Comparison of ENCODE assay signal across 15 mouse cellular contexts in genomic region chr3:89776001-89776400, GRCm38 (mm10). TPM values are rescaled to one million over a fixed set of nuclear protein-coding genes. Genes with fewer than 3 reads are reported as not detected.
DNase-seq lines count a peak whose midpoint lies in the region; ATAC-seq and TF ChIP-seq lines count a peak whose summit lies in the region.
"Had no signal": no experiment of that assay in that cellular context is flagged by ENCODE, and none has a peak within 500 bp of the region (broad histone marks: within the 10 kb centered on the region; RNA-seq: fewer than 3 reads in every experiment).

No protein-coding gene starts in this region.

- no peak for ATAC-seq in hindbrain, postnatal 0 days
- no peak for ATAC-seq in hindbrain, embryonic 11.5 days (ENCODE audit: low FRiP score)
- no peak for ATAC-seq in lung, embryonic 15.5 days (ENCODE audit: borderline replicate concordance, extremely low read depth, low FRiP score, low TSS enrichment)
- ATAC-seq in intestine, postnatal 0 days = no peak

- no peak for TF ChIP-seq CTCF in hindbrain, postnatal 0 days (IDR thresholded peaks at IDR 0.05; ENCODE audit: low read depth)
- no peak for TF ChIP-seq CTCF in intestine, postnatal 0 days (IDR thresholded peaks at IDR 0.05; ENCODE audit: low read depth)

- peak overlapping the region; percentile 98; the same call in 1 of the 2 replicates for H3K9ac ChIP-seq in hindbrain, postnatal 0 days (replicated peaks; ENCODE audit: low read length)
- no peak overlapping the region for H3K9ac ChIP-seq in hindbrain, embryonic 11.5 days (ENCODE audit: low read depth, low read length)
- peak overlapping the region; percentile 100; the same call in 1 of the 2 replicates for H3K9ac ChIP-seq in lung, embryonic 15.5 days
- no peak overlapping the region for H3K9ac ChIP-seq in intestine, postnatal 0 days (ENCODE audit: low read depth, low read length)
- H3K9ac ChIP-seq: hindbrain, embryonic 15.5 days; liver, embryonic 14.5 days had no signal

- no peak for DNase-seq in hindbrain, postnatal 0 days (ENCODE audit: low spot score)
- DNase-seq in hindbrain, embryonic 11.5 days (ENCODE audit: low spot score) = no peak
- DNase-seq in lung, postnatal 14 days = no peak
- peak; percentile 26 for DNase-seq in R1 (ENCODE audit: low read depth, low spot score)
- no peak for DNase-seq in gastrocnemius, adult 18-20 months (ENCODE audit: low spot score)
- DNase-seq: adrenal gland, adult 2 months; cerebellum, postnatal 10 days; retina, postnatal 1 day; right cerebral cortex, postnatal 4 days; thymus, postnatal 4 days had no signal

- H3K9me3 ChIP-seq in hindbrain, postnatal 0 days (ENCODE audit: low read length) = no peaks in the 10 kb centered on the region
- H3K9me3 ChIP-seq in hindbrain, embryonic 11.5 days (ENCODE audit: control insufficient read depth, low read length) = no peaks in the 10 kb centered on the region
- H3K9me3 ChIP-seq in lung, embryonic 15.5 days = no peaks in the 10 kb centered on the region
- H3K9me3 ChIP-seq in intestine, postnatal 0 days (ENCODE audit: control insufficient read depth) = no peaks in the 10 kb centered on the region
- H3K9me3 ChIP-seq: hindbrain, embryonic 15.5 days had no signal

- 0 out of 2 replicates have a peak overlapping the region, but pooled peaks have one; percentile 66 for H3K4me2 ChIP-seq in hindbrain, postnatal 0 days (ENCODE audit: low read depth, low read length)
- no peak overlapping the region for H3K4me2 ChIP-seq in hindbrain, embryonic 11.5 days (replicated peaks; ENCODE audit: low read depth, low read length)
- H3K4me2 ChIP-seq in lung, embryonic 15.5 days = peak overlapping the region; percentile 73; the same call in 1 of the 2 replicates
- H3K4me2 ChIP-seq in intestine, postnatal 0 days (replicated peaks; ENCODE audit: low read depth) = peak overlapping the region; percentile 89; the same call in 1 of the 2 replicates

- no peak overlapping the region for H3K27ac ChIP-seq in hindbrain, postnatal 0 days
- no peak overlapping the region for H3K27ac ChIP-seq in hindbrain, embryonic 11.5 days (ENCODE audit: low read depth, low read length)
- no peak overlapping the region for H3K27ac ChIP-seq in lung, embryonic 15.5 days
- H3K27ac ChIP-seq in intestine, postnatal 0 days (ENCODE audit: low read depth, low read length) = peak overlapping the region; percentile 9; the same call in 1 of the 2 replicates
- H3K27ac ChIP-seq: hindbrain, embryonic 15.5 days; liver, embryonic 14.5 days had no signal

- WGBS in hindbrain, postnatal 0 days = 74% methylated on average over 4 of the region's 4 CpGs
- 74% methylated on average over 4 of the region's 4 CpGs for WGBS in hindbrain, embryonic 11.5 days
- WGBS in lung, embryonic 15.5 days = 68% methylated on average over 4 of the region's 4 CpGs
- WGBS in intestine, postnatal 0 days = 78% methylated on average over 4 of the region's 4 CpGs

- H3K4me1 ChIP-seq in hindbrain, postnatal 0 days (ENCODE audit: insufficient read depth, low read length) = peaks cover 21% of the 10 kb centered on the region
- peaks cover 14% of the 10 kb centered on the region for H3K4me1 ChIP-seq in hindbrain, embryonic 11.5 days (replicated peaks; ENCODE audit: control insufficient read depth, insufficient read depth, low read length)
- H3K4me1 ChIP-seq in lung, embryonic 15.5 days = peaks cover 34% of the 10 kb centered on the region
- peaks cover 9% of the 10 kb centered on the region; the same call in 1 of the 2 replicates for H3K4me1 ChIP-seq in intestine, postnatal 0 days (replicated peaks; ENCODE audit: control insufficient read depth, insufficient read depth, low read length)

- H3K36me3 ChIP-seq in hindbrain, postnatal 0 days (ENCODE audit: insufficient read depth, low read length) = peaks cover 46% of the 10 kb centered on the region
- H3K36me3 ChIP-seq in hindbrain, embryonic 11.5 days (ENCODE audit: control insufficient read depth, insufficient read depth, low read length) = peaks cover 10% of the 10 kb centered on the region
- H3K36me3 ChIP-seq in lung, embryonic 15.5 days = peaks cover 49% of the 10 kb centered on the region
- H3K36me3 ChIP-seq in intestine, postnatal 0 days (ENCODE audit: control insufficient read depth, insufficient read depth) = peaks cover 36% of the 10 kb centered on the region

- H3K27me3 ChIP-seq in hindbrain, postnatal 0 days (ENCODE audit: insufficient read depth, low read length) = no peaks in the 10 kb centered on the region
- H3K27me3 ChIP-seq in hindbrain, embryonic 11.5 days (ENCODE audit: control insufficient read depth, insufficient read depth, low read length) = no peaks in the 10 kb centered on the region
- no peaks in the 10 kb centered on the region for H3K27me3 ChIP-seq in lung, embryonic 15.5 days
- no peaks in the 10 kb centered on the region for H3K27me3 ChIP-seq in intestine, postnatal 0 days (replicated peaks; ENCODE audit: control insufficient read depth, insufficient read depth, low read length)
- H3K27me3 ChIP-seq: hindbrain, embryonic 15.5 days had no signal

- H3K4me3 ChIP-seq in hindbrain, postnatal 0 days (ENCODE audit: low read length) = no peak overlapping the region
- H3K4me3 ChIP-seq in hindbrain, embryonic 11.5 days (ENCODE audit: low read depth, low read length) = no peak overlapping the region
- H3K4me3 ChIP-seq in lung, embryonic 15.5 days = no peak overlapping the region
- H3K4me3 ChIP-seq in intestine, postnatal 0 days (ENCODE audit: low read depth, low read length) = no peak overlapping the region

RNA-seq across cellular contexts. Expression of gene Ube2q1, which starts 2.6 kb away (rescaled TPM):
- 50.7 and 53.2 TPM in 2 replicates for total RNA-seq in hindbrain, postnatal 0 days (2014; rRNA removed)
- 9.2 and 9.5 TPM in 2 replicates for polyA plus RNA-seq in hindbrain, postnatal 0 days (2015; fragmentation: Nextera tagmentation; extraction: Ambion mirVana)
- polyA plus RNA-seq in hindbrain, embryonic 11.5 days (2014; fragmentation: Nextera tagmentation; extraction: Ambion mirVana) = 21.9 and 24.9 TPM in 2 replicates
- polyA plus RNA-seq in lung, embryonic 15.5 days (2015; fragmentation: Nextera tagmentation; extraction: Ambion mirVana) = 10.8 and 12.0 TPM in 2 replicates
- 22.1 and 23.7 TPM in 2 replicates for polyA plus RNA-seq in intestine, postnatal 0 days (2015; fragmentation: Nextera tagmentation; extraction: Ambion mirVana)
- 10 to 100 TPM; 13.1 to 14.0 TPM for total RNA-seq in gastrocnemius, adult 18-20 months (2021)

RNA-seq across cellular contexts. Expression of gene Chrnb2, which starts 11.6 kb away (rescaled TPM):
- total RNA-seq in hindbrain, postnatal 0 days (2014; rRNA removed) = 40.3 and 45.6 TPM in 2 replicates
- 16.2 and 16.5 TPM in 2 replicates for polyA plus RNA-seq in hindbrain, postnatal 0 days (2015; fragmentation: Nextera tagmentation; extraction: Ambion mirVana)
- polyA plus RNA-seq in hindbrain, embryonic 11.5 days (2014; fragmentation: Nextera tagmentation; extraction: Ambion mirVana) = 12.0 and 17.7 TPM in 2 replicates
- 0.30 and 0.36 TPM in 2 replicates for polyA plus RNA-seq in lung, embryonic 15.5 days (2015; fragmentation: Nextera tagmentation; extraction: Ambion mirVana)
- polyA plus RNA-seq in intestine, postnatal 0 days (2015; fragmentation: Nextera tagmentation; extraction: Ambion mirVana) = 0.95 and 1.0 TPM in 2 replicates
- under 1 TPM; 0.09 to 0.16 TPM for total RNA-seq in gastrocnemius, adult 18-20 months (2021)

RNA-seq across cellular contexts. Expression of gene She, which starts 55.2 kb away (rescaled TPM):
- 1.9 and 2.8 TPM in 2 replicates for total RNA-seq in hindbrain, postnatal 0 days (2014; rRNA removed)
- polyA plus RNA-seq in hindbrain, postnatal 0 days (2015; fragmentation: Nextera tagmentation; extraction: Ambion mirVana) = 0.98 and 1.1 TPM in 2 replicates
- polyA plus RNA-seq in hindbrain, embryonic 11.5 days (2014; fragmentation: Nextera tagmentation; extraction: Ambion mirVana) = 2.2 TPM in 2 replicates
- polyA plus RNA-seq in lung, embryonic 15.5 days (2015; fragmentation: Nextera tagmentation; extraction: Ambion mirVana) = 9.9 and 10.1 TPM in 2 replicates
- 1.6 and 1.8 TPM in 2 replicates for polyA plus RNA-seq in intestine, postnatal 0 days (2015; fragmentation: Nextera tagmentation; extraction: Ambion mirVana)
- total RNA-seq in gastrocnemius, adult 18-20 months (2021) = 1 to 10 TPM; 2.8 to 4.8 TPM
- total RNA-seq: megakaryocyte, adult 5-6 weeks had no signal

Comparison
In these comparisons a context has a peak if more than half of its experiments do, and no peak if none do; other contexts are left out.
1. H3K9ac ChIP-seq: peak in hindbrain, postnatal 0 days (single experiment) and lung, embryonic 15.5 days (single experiment); none in hindbrain, embryonic 11.5 days (single experiment) and intestine, postnatal 0 days (single experiment).